Mouse (Mus musculus): ENCODE data around the gene Il27. TPM values are rescaled to one million over a fixed set of nuclear protein-coding genes. Genes with fewer than 3 reads are reported as not detected.

The Il27 gene
- polyA plus RNA-seq, 1 experiment from 2014 or later, result not detected

GRCm38 (mm10) chr7:126598919-126599318 lies 4.2 kb upstream of the Il27 start:
- Histone ChIP-seq H3K9ac (no peak overlapping the region), H3K9me3 (replicated peaks) (no peaks in the 10 kb centered on the region), H3K4me2 (no peak overlapping the region), H3K36me3 (no peaks in the 10 kb centered on the region), H3K27me3 (no peaks in the 10 kb centered on the region), H3K4me1 (no peaks in the 10 kb centered on the region), H3K27ac (no peak overlapping the region), H3K4me3 (replicated peaks) (no peak overlapping the region)
- 82% methylated on average over 6 of the region's 6 CpGs for WGBS
- no peak for ATAC-seq (replicated peaks; ENCODE audit: low FRiP score)

DNA sequence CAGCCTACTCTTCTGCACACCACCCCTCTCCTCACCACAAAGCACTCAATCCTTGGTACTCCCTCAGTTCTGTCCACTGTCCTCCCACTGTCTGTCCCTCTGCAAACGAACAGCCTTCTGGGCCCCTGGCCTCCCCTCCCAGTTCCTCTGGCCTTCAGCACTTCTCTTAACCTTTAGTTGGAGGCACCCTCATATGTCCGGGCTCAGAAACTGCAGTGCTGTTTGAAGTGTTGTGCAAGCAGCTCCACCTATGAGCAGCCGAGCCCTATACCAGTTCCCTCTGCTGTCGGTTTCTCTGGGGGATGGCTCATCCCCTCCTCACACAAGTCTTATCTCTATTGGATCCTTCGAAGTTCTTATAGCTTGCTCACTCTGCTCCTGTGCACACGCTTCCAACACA lies 1.7 kb upstream of the Il27 start:
- Histone ChIP-seq H3K4me1 (no peaks in the 10 kb centered on the region), H3K9me3 (replicated peaks) (no peaks in the 10 kb centered on the region), H3K27ac (no peak overlapping the region), H3K4me3 (replicated peaks) (no peak overlapping the region), H3K36me3 (no peaks in the 10 kb centered on the region), H3K4me2 (no peak overlapping the region), H3K9ac (no peak overlapping the region), H3K27me3 (no peaks in the 10 kb centered on the region)
- 59% methylated on average over 6 of the region's 6 CpGs for WGBS
- ATAC-seq (replicated peaks; ENCODE audit: low FRiP score), result no peak

DNA sequence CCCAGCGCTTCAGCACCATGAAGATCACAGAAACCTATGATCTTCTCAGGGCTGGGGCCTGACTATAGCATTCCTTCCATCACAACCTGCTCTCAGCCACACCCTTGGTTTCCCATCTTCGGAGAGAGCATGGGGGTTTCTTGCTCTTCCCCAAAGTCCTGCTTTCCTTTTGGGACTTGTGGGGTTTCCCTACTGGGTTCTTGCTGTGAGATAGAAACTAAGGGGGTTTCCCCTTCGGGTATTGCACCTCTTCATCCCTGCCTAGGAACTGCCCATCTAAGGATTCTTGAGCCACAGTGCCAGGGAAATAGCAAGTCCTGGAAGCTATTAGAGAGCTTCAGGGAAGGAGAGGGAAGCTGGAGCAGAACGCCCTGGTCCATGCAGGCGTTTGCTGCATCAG lies 1.1 kb upstream of the Il27 start:
- no peaks in the 10 kb centered on the region for H3K4me1 ChIP-seq
- H3K4me2 ChIP-seq, result no peak overlapping the region
- no peaks in the 10 kb centered on the region for H3K9me3 ChIP-seq (replicated peaks)
- no peak overlapping the region for H3K9ac ChIP-seq
- H3K4me3 ChIP-seq (replicated peaks), result no peak overlapping the region
- 75% methylated on average over 5 of the region's 5 CpGs for WGBS
- no peaks in the 10 kb centered on the region for H3K27me3 ChIP-seq
- no peak overlapping the region for H3K27ac ChIP-seq
- ATAC-seq (replicated peaks; ENCODE audit: low FRiP score), result no peak
- H3K36me3 ChIP-seq, result no peaks in the 10 kb centered on the region

- Histone ChIP-seq H3K9me3 (replicated peaks) (no peaks in the 10 kb centered on the region), H3K4me2 (peak overlapping the region; percentile 49), H3K4me1 (peaks cover 15% of the 10 kb centered on the region), H3K27me3 (peaks cover 10% of the 10 kb centered on the region), H3K9ac (peak overlapping the region; percentile 8; the same call in 1 of the 2 replicates), H3K36me3 (no peaks in the 10 kb centered on the region), H3K27ac (no peak overlapping the region), H3K4me3 (replicated peaks) (0 out of 2 replicates have a peak overlapping the region, but pooled peaks have one; percentile 5)
- peak; percentile 49 for ATAC-seq (replicated peaks; ENCODE audit: low FRiP score)
- WGBS, result 6% methylated on average over 16 of the region's 16 CpGs
Measured at GRCm38 (mm10) chr7:126587779-126588178, 7.0 kb downstream of the Il27 start.

DNA sequence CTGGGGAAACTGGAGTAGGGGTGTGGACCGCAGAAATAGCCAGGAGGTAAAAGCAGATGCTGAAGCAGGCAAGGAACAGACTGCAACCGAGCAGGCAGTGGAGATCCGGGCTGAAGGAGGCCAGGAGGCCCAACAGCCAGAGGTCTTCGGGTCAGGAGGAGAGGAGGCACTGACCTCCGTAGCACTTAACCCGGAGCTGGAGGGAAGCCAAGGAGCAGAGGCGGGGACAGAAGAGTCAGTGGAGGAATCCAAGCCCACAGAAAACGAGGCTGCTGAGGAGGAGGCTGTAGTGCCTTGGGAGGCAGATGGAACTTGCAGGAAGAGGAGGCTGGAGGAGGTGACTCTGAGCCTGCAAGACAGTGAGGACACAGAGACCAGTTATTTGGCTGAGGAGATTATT lies 7.9 kb downstream of the Il27 start:
- Histone ChIP-seq H3K27me3 (peaks cover 10% of the 10 kb centered on the region), H3K9me3 (replicated peaks) (no peaks in the 10 kb centered on the region), H3K36me3 (no peaks in the 10 kb centered on the region), H3K4me2 (no peak overlapping the region), H3K27ac (no peak overlapping the region), H3K9ac (no peak overlapping the region), H3K4me1 (peaks cover 21% of the 10 kb centered on the region), H3K4me3 (replicated peaks) (no peak overlapping the region)
- no peak for ATAC-seq (replicated peaks; ENCODE audit: low FRiP score)
- 29% methylated on average over 8 of the region's 8 CpGs for WGBS

GRCm38 (mm10) chr7:126585717-126586116 lies 9.0 kb downstream of the Il27 start, which contains the start of gene Cln3:
Cln3 (minus strand) TSS chr7:126585817.
- 75% methylated on average over 6 of the region's 6 CpGs for WGBS
- H3K4me1 ChIP-seq, result peaks cover 23% of the 10 kb centered on the region
- no peaks in the 10 kb centered on the region for H3K9me3 ChIP-seq (replicated peaks)
- ATAC-seq (replicated peaks; ENCODE audit: low FRiP score), result no peak
- peaks cover 10% of the 10 kb centered on the region for H3K27me3 ChIP-seq
- H3K4me3 ChIP-seq (replicated peaks), result no peak within 1 kb of the TSS
- H3K27ac ChIP-seq, result no peak within 1 kb of the TSS
- H3K4me2 ChIP-seq, result no peak within 1 kb of the TSS
- no peak within 1 kb of the TSS for H3K9ac ChIP-seq
- H3K36me3 ChIP-seq, result no peaks in the 10 kb centered on the region

- Histone ChIP-seq H3K4me3 (replicated peaks) (peak within 1 kb of the TSS; percentile 58; the same call in 1 of the 2 replicates), H3K9ac (no peak within 1 kb of the TSS), H3K4me2 (peak within 1 kb of the TSS; percentile 89), H3K27ac (no peak within 1 kb of the TSS; the same call in 1 of the 2 replicates), H3K36me3 (no peaks in the 10 kb centered on the region), H3K9me3 (replicated peaks) (no peaks in the 10 kb centered on the region), H3K27me3 (peaks cover 10% of the 10 kb centered on the region), H3K4me1 (peaks cover 23% of the 10 kb centered on the region)
- whole genome bisulfite sequencing, result 73% methylated on average over 8 of the region's 8 CpGs
- ATAC-seq (replicated peaks; ENCODE audit: low FRiP score), result no peak
Measured at GRCm38 (mm10) chr7:126584506-126584977, 10.2 kb downstream of the Il27 start, which contains the start of gene Apobr. Apobr (plus strand) TSS chr7:126584942.

DNA sequence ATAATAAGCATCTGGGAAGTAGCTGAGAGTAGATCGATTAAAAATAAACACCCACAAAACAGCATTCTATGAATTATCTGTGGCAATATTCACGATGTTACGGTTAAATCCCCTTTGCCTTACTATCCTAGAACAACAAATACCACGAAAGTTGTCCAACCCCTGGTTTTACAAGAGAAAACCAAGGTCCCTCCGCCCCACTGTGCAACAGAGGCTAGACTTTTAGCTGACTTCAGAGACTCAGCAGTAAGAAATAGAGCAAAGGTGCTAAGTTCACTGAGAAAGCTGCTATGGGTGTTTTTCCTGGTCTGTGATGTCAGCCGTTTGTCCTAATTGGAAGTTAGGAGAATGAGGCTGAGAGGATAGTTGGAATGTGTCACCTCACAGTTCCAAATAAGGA lies 11.0 kb downstream of the Il27 start:
- peaks cover 23% of the 10 kb centered on the region for H3K4me1 ChIP-seq
- 54% methylated on average over 6 of the region's 6 CpGs for WGBS
- no peak for ATAC-seq (replicated peaks; ENCODE audit: low FRiP score)
- H3K4me2 ChIP-seq, result peak overlapping the region; percentile 89
- H3K36me3 ChIP-seq, result 0 out of 2 replicates have a peak, but pooled peaks cover 3% of the 10 kb centered on the region
- H3K27me3 ChIP-seq, result peaks cover 10% of the 10 kb centered on the region
- peak overlapping the region; percentile 90; the same call in 1 of the 2 replicates for H3K27ac ChIP-seq
- no peaks in the 10 kb centered on the region for H3K9me3 ChIP-seq (replicated peaks)
- H3K4me3 ChIP-seq (replicated peaks), result peak overlapping the region; percentile 58
- peak overlapping the region; percentile 52; the same call in 1 of the 2 replicates for H3K9ac ChIP-seq

- H3K4me1 ChIP-seq, result peaks cover 23% of the 10 kb centered on the region
- peak overlapping the region; percentile 89 for H3K4me2 ChIP-seq
- WGBS, result 2% methylated on average over 22 of the region's 22 CpGs
- H3K36me3 ChIP-seq, result peaks cover 7% of the 10 kb centered on the region; the same call in 1 of the 2 replicates
- H3K27ac ChIP-seq, result peak overlapping the region; percentile 90
- ATAC-seq (replicated peaks; ENCODE audit: low FRiP score), result peak; percentile 74
- H3K9ac ChIP-seq, result peak overlapping the region; percentile 52
- no peaks in the 10 kb centered on the region for H3K9me3 ChIP-seq (replicated peaks)
- H3K4me3 ChIP-seq (replicated peaks), result peak overlapping the region; percentile 58
- peaks cover 10% of the 10 kb centered on the region for H3K27me3 ChIP-seq
Measured at GRCm38 (mm10) chr7:126583251-126583709, 11.5 kb downstream of the Il27 start.

DNA sequence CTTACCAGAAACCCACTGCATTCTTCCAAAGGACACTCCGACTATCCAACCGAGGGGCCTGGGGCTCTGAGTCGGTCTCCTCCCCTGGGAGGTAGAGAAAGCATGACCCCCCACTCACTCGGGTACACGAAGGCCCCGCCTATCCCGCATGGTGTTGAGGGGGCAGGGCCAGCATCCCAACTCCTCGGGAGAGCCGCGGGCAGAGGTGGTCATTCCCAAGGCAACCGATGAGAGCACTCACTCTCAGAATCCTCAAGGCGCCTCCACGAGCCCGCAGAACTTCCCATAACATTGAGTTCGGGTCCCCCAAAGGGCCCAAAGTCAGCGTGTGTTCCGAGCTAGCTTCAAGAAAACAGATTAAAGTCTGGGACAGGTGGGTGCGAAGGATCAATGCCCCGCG lies 12.0 kb downstream of the Il27 start:
- Histone ChIP-seq H3K4me3 (replicated peaks) (peak overlapping the region; percentile 58), H3K27me3 (peaks cover 8% of the 10 kb centered on the region), H3K9me3 (replicated peaks) (no peaks in the 10 kb centered on the region), H3K4me1 (peaks cover 19% of the 10 kb centered on the region), H3K27ac (peak overlapping the region; percentile 90; the same call in 1 of the 2 replicates), H3K4me2 (peak overlapping the region; percentile 89), H3K36me3 (peaks cover 10% of the 10 kb centered on the region; the same call in 1 of the 2 replicates), H3K9ac (peak overlapping the region; percentile 52)
- ATAC-seq (replicated peaks; ENCODE audit: low FRiP score), result peak; percentile 63
- WGBS, result under 1% methylated on average over 20 of the region's 20 CpGs

- Histone ChIP-seq H3K4me3 (replicated peaks) (no peak overlapping the region), H3K27me3 (peaks cover 5% of the 10 kb centered on the region), H3K9me3 (replicated peaks) (no peaks in the 10 kb centered on the region), H3K4me2 (0 out of 2 replicates have a peak overlapping the region, but pooled peaks have one; percentile 6), H3K9ac (0 out of 2 replicates have a peak overlapping the region, but pooled peaks have one; percentile 21), H3K4me1 (peaks cover 8% of the 10 kb centered on the region; the same call in 1 of the 2 replicates), H3K27ac (no peak overlapping the region), H3K36me3 (peaks cover 19% of the 10 kb centered on the region)
- 82% methylated on average over 6 of the region's 6 CpGs for WGBS
- no peak for ATAC-seq (replicated peaks; ENCODE audit: low FRiP score)
Measured at GRCm38 (mm10) chr7:126581661-126582060, 13.1 kb downstream of the Il27 start.

- Histone ChIP-seq H3K9ac (no peak overlapping the region), H3K27ac (no peak overlapping the region), H3K4me3 (replicated peaks) (no peak overlapping the region), H3K27me3 (no peaks in the 10 kb centered on the region), H3K4me1 (peaks cover 8% of the 10 kb centered on the region; the same call in 1 of the 2 replicates), H3K4me2 (no peak overlapping the region), H3K9me3 (replicated peaks) (no peaks in the 10 kb centered on the region), H3K36me3 (peaks cover 26% of the 10 kb centered on the region)
- no peak for ATAC-seq (replicated peaks; ENCODE audit: low FRiP score)
- WGBS, result 64% methylated on average over 8 of the region's 8 CpGs
Measured at GRCm38 (mm10) chr7:126579172-126579571, 15.6 kb downstream of the Il27 start.
